Mouse (Mus musculus): ENCODE data around the gene Gm9767.

The Gm9767 gene

DNA sequence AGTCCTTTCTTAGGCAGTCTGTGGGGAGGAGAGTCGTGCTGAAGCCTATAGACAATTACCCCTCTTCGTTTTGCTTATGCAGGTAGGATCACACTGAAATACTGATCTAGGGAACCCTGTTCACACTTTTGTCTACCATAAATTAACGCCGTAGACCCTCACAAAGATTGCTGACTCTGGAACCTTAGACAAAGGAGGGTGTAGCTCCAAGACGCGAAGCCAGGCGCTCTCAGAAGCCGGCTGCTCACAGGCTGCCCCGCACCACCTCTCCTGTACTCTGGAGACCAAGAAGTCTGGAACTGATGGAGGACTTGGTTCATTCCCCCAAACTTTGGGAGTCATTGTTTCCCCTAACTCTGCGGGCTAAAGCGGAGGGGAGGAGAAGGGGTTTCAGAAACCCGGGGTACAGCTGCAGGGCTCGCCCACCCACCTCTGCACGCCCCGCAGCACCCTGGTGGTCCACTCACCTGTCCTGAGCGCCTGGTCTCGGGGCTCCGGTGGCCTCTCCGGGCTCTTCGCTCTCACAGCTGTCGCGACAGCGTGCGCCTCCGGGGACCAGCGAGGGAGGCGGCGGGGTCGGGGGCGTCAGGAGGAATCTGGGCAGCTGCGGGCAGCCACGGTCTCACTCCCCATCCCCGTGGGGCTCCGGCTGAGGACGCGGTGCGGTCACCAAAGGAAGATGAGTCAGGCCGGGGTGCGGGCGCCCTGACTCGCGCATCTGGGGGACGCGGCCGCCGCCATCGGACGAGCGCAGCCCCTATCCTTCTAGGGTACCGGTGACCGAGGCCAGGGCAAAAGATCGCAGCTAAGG, at the start of gene Gm9767:
Gene Gm9767, plus strand, starts transcription at position 585 of the 811 bp plus-strand sequence.
- DNase-seq (ENCODE audit: low read depth, low spot score) = no peak

DNA sequence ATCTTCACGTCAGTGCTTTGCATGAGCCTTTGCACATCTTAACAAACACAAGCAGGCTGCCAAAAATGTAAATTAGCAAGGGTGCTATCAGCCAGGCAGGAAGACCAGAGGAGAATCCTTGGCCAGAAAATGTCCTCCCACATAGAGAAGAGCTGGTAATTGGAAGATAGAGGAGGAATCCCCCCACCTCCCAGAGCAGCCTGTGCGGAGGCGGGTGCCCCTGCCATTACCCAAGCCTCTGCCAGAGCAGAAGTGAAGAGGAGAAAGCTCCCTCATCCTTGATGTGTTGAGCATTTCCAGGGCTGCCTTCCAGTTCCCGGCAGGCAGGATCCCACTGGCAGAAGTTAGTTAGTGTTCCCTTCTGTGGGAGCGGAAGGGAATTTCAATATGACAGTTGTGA, 43.1 kb upstream of the Gm9767 start:
- DNase-seq (ENCODE audit: low read depth, low spot score) = no peak

- DNase-seq (ENCODE audit: low read depth, low spot score) = no peak
Observed at GRCm38 (mm10) chr10:26051177-26051576, 26.9 kb upstream of the Gm9767 start.

- no peak for DNase-seq (ENCODE audit: low read depth, low spot score)
Observed at GRCm38 (mm10) chr10:26059662-26060307, 18.3 kb upstream of the Gm9767 start.

DNA sequence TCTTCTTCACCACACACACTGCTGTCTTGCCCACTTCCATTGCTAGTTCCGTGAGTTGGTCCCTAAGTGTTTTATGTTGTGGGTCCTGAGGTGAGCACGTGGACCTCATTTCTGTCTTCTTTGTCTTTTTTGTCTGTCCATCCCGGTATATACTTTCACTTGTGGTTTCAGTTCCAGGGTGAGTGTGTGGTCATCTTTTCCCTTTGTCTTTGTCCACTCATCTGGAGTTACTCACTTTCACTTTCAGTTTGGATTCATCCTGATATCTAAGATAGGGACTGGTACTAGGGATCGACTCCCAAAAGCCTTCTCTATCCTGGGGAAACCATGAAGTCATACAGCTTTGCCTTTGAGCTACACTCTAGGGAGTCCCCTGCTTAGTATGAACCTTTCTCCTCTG, 15.0 kb upstream of the Gm9767 start:
- no peak for DNase-seq (ENCODE audit: low read depth, low spot score)

GRCm38 (mm10) chr10:26071986-26072385, 6.1 kb upstream of the Gm9767 start:
- DNase-seq (ENCODE audit: low read depth, low spot score) = no peak

DNA sequence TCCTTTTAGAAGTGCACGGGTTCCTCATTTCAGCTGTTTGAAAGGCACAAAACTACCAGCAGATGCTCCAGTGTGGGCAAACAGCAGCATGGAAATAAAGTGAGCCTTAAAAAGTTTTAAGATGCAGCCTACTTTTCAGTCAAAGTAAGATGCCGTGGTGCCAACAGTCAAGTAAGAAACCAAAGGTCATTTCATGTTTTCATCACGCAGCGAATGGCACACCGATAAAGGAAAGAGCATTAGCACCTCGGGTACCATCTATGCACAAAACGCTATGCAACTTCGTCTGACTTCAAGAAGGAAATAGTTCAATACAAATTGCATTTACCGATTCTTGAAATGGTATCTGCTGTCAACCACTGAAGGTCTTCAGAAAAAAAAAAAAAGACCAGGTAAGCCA, 1.1 kb upstream of the Gm9767 start:
- DNase-seq (ENCODE audit: low read depth, low spot score) = no peak

DNA sequence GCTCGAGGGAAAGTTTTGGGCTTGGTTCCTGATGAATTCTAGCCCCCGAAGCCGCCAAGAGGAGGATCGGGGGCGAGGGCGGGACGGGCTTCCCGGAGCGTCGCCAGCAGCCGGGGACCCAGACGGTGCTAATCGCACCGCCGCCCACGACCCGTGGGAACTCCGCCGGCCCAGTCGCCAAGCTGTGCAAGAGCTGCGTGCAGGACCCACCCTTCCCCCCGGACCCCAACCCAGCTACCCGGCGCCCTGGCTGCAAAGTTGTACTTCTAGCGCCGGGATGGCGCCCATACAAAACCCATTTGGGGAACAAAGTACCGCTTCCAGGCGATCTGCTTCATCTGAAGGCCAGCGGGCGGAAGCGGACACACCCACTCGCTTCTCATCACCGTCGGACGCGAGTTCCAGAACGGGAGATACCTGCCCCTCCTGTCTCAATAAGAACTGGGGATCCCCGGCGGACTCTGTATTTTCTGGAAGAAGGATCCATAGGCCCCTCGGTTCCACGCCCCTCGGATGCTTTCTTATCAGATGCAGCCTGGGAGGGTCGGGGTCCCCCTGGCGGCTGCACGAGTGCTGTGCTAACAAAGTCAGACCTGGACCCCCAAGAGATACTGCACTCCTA, 577 bp downstream of the Gm9767 start, which contains the start of gene Tmem200a:
Gene Tmem200a, minus strand, starts transcription at position 532 of the 622 bp plus-strand sequence.
- DNase-seq (ENCODE audit: low read depth, low spot score) = no peak

DNA sequence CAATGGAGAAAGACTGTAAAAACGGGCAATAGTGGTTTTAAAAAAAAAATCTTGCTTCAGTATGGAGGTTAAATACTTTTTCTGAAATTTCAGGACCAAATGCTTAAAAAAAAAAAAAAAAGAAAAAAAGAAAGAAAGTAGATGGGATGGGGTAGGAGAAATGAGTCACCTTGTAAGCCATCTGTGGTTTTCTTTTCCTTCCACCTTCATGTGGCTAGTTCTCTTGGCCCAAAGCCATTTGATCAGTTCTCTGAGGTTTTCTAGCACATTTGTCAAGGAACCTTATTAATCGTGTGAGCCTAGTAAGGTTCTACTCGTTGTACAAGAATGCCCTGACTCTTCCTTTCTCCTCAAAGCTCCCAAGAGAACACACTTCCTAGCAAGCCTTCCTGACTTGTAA, 1.6 kb downstream of the Gm9767 start:
- no peak for DNase-seq (ENCODE audit: low read depth, low spot score)

GRCm38 (mm10) chr10:26082081-26082480, 4.0 kb downstream of the Gm9767 start:
- no peak for DNase-seq (ENCODE audit: low read depth, low spot score)

DNA sequence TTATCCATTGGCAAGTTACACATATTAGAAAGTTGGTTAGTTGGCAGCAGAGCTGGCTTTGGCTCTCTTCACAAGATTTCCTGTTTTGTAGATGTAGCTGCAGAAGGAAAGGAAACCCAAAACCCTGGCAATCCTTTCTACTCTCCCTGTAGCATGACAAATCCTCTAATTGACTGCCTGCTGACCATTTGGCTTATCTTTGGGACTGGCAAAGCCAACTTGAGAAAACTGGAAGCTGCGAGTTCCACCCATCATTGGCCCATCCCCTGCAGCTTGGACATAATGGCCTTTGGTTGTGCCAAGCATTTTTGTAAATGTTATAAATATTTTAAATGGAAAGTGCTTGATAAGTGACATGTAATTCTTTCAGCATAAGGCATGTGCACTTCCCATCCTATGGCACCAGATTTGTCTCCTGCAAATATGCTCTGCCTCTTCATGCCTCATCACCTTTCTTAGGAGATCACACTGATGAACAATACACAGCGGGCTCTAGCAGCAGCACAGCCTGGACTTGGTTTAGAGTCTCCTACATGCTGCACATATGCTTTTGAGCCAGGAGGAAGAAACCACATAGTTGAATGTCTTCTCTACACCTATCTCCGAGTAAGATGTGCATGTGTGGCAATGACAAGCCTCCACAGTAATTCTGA, 25.4 kb downstream of the Gm9767 start:
- DNase-seq (ENCODE audit: low read depth, low spot score) = no peak

- no peak for DNase-seq (ENCODE audit: low read depth, low spot score)
Observed at GRCm38 (mm10) chr10:26114409-26114808, 36.4 kb downstream of the Gm9767 start.

- DNase-seq (ENCODE audit: low read depth, low spot score) = no peak
Observed at GRCm38 (mm10) chr10:26119067-26119821, 41.2 kb downstream of the Gm9767 start.

DNA sequence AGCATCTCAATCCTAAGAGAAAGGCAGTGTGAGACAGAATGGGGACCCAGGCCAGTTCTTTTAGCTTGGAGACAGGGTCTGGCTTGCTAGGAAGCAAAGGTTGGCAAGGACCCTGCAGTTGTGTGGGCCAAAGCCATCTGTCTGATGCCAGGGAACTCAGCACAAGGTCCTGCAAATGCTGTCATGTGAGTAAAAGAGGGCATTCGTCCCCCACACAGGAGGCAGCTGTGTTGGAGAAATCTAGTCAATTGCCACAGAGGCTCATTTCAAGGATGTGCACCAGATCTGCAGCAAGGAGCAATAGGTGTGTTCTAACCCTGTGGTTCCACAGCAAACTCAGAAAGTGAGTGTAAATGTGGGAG, 41.7 kb downstream of the Gm9767 start:
- no peak for DNase-seq (ENCODE audit: low read depth, low spot score)
